ENCODE assay signal across 8 mouse cellular contexts in the genomic region with DNA sequence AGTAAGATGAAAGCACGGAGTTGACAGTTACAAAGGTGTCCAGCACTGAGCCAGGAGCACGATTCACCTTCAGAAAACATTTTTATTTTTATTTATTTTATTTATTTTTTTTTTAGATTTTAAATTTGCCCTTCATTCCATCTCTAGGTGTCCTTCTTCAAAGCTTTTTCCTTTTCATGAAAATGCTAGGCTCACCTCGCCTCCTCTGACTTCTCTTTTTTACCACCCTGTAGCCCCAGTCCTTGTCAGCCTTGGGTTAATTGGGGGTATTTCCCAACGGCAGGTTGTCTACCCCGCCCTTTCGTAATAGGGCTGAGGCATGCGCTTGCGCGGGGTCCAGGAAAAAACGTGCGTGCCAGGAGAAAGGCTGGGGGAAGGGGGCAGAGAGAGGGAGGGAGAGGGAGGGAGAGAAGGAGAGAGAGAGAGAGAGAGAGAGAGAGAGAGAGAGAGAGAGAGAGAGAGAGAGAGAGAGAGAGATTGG. TPM values are rescaled to one million over a fixed set of nuclear protein-coding genes. Genes with fewer than 3 reads are reported as not detected.
DNase-seq lines count a peak whose midpoint lies in the region; ATAC-seq lines count a peak whose summit lies in the region.

No protein-coding gene starts in this region.

- H3K27me3 ChIP-seq in intestine, embryonic 15.5 days (replicated peaks) = peaks cover 25% of the 10 kb centered on the region
- peaks cover 13% of the 10 kb centered on the region for H3K27me3 ChIP-seq in neural tube, embryonic 14.5 days (ENCODE audit: control insufficient read depth, insufficient read depth, low read length)

- intact Hi-C loops in heart, postnatal 36 days (cut with DNase I) = no loop called here

- peak overlapping the region; percentile 65 for H3K4me2 ChIP-seq in intestine, embryonic 15.5 days (replicated peaks)
- H3K4me2 ChIP-seq in neural tube, embryonic 14.5 days (ENCODE audit: low read depth, low read length) = peak overlapping the region; percentile 58

- no peak for ATAC-seq in intestine, embryonic 15.5 days
- ATAC-seq in neural tube, embryonic 14.5 days (ENCODE audit: low read depth) = no peak

- no peaks in the 10 kb centered on the region for H3K9me3 ChIP-seq in intestine, embryonic 15.5 days
- H3K9me3 ChIP-seq in neural tube, embryonic 14.5 days (ENCODE audit: control insufficient read depth, low read length) = no peaks in the 10 kb centered on the region

- no peak overlapping the region for H3K27ac ChIP-seq in intestine, embryonic 15.5 days
- no peak overlapping the region for H3K27ac ChIP-seq in neural tube, embryonic 14.5 days (ENCODE audit: low read depth, low read length)

- H3K4me3 ChIP-seq in intestine, embryonic 15.5 days (replicated peaks) = peak overlapping the region; percentile 28
- peak overlapping the region; percentile 36 for H3K4me3 ChIP-seq in neural tube, embryonic 14.5 days (ENCODE audit: low read depth, low read length)

- DNase-seq in heart, adult 11 months = peak; percentile 91
- DNase-seq in heart, postnatal 36 days = no peak
- DNase-seq in right cerebral cortex, postnatal 14 days = peak; percentile 62
- DNase-seq in right cerebral cortex, postnatal 4 days = no peak
- DNase-seq in adrenal gland, postnatal 25 days = no peak
- no peak for DNase-seq in kidney, adult 18-20 months

- 0 out of 2 replicates have a peak overlapping the region, but pooled peaks have one; percentile 18 for H3K9ac ChIP-seq in intestine, embryonic 15.5 days
- H3K9ac ChIP-seq in neural tube, embryonic 14.5 days (replicated peaks; ENCODE audit: low read depth, low read length) = peak overlapping the region; percentile 54; the same call in 1 of the 2 replicates

- peaks cover 47% of the 10 kb centered on the region for H3K4me1 ChIP-seq in intestine, embryonic 15.5 days (replicated peaks)
- peaks cover 39% of the 10 kb centered on the region; the same call in 1 of the 2 replicates for H3K4me1 ChIP-seq in neural tube, embryonic 14.5 days (ENCODE audit: control insufficient read depth, insufficient read depth, low read length)

- no peaks in the 10 kb centered on the region for H3K36me3 ChIP-seq in intestine, embryonic 15.5 days
- H3K36me3 ChIP-seq in neural tube, embryonic 14.5 days (ENCODE audit: control insufficient read depth, insufficient read depth, low read length) = no peaks in the 10 kb centered on the region

- WGBS in intestine, embryonic 15.5 days = 10% methylated on average over 11 of the region's 11 CpGs
- WGBS in neural tube, embryonic 14.5 days = 8% methylated on average over 11 of the region's 11 CpGs

RNA-seq across cellular contexts. Expression of a gene that starts 0.4 kb away (rescaled TPM):
- total RNA-seq in heart, postnatal 36 days (2021) = under 1 TPM in 1 of 2 experiments, not detected in 1; 0.24 TPM
- polyA plus RNA-seq in intestine, embryonic 15.5 days (2015; fragmentation: Nextera tagmentation; extraction: Ambion mirVana) = 0.25 and 0.36 TPM in 2 replicates
- polyA plus RNA-seq in neural tube, embryonic 14.5 days (2014; fragmentation: Nextera tagmentation; extraction: Ambion mirVana) = 0.12 and 0.30 TPM in 2 replicates
- total RNA-seq in adrenal gland, postnatal 25 days (2021) = 0.18 TPM in 1 of 2 replicates, not detected in the other

RNA-seq across cellular contexts. Expression of a gene that starts 4.5 kb away (rescaled TPM):
- 10 to 100 TPM; 25.0 to 27.7 TPM for total RNA-seq in heart, postnatal 36 days (2021)
- 11.1 and 12.7 TPM in 2 replicates for polyA plus RNA-seq in intestine, embryonic 15.5 days (2015; fragmentation: Nextera tagmentation; extraction: Ambion mirVana)
- polyA plus RNA-seq in neural tube, embryonic 14.5 days (2014; fragmentation: Nextera tagmentation; extraction: Ambion mirVana) = 7.2 and 10.5 TPM in 2 replicates
- total RNA-seq in adrenal gland, postnatal 25 days (2021) = 31.1 and 36.4 TPM in 2 replicates

RNA-seq across cellular contexts. Expression of a gene that starts 5.4 kb away (rescaled TPM):
- total RNA-seq in heart, postnatal 36 days (2021) = 1 to 10 TPM; 1.5 to 1.7 TPM
- 0.82 and 1.0 TPM in 2 replicates for polyA plus RNA-seq in intestine, embryonic 15.5 days (2015; fragmentation: Nextera tagmentation; extraction: Ambion mirVana)
- 7.5 and 8.3 TPM in 2 replicates for polyA plus RNA-seq in neural tube, embryonic 14.5 days (2014; fragmentation: Nextera tagmentation; extraction: Ambion mirVana)
- total RNA-seq in adrenal gland, postnatal 25 days (2021) = 6.6 and 9.1 TPM in 2 replicates

RNA-seq across cellular contexts. Expression of a gene that starts 20.0 kb away (rescaled TPM):
- 1 to 10 TPM; 3.7 to 3.9 TPM for total RNA-seq in heart, postnatal 36 days (2021)
- 4.4 and 4.8 TPM in 2 replicates for polyA plus RNA-seq in intestine, embryonic 15.5 days (2015; fragmentation: Nextera tagmentation; extraction: Ambion mirVana)
- 48.5 and 62.6 TPM in 2 replicates for polyA plus RNA-seq in neural tube, embryonic 14.5 days (2014; fragmentation: Nextera tagmentation; extraction: Ambion mirVana)
- 5.7 and 6.4 TPM in 2 replicates for total RNA-seq in adrenal gland, postnatal 25 days (2021)

RNA-seq across cellular contexts. Expression of a gene that starts 50.6 kb away (rescaled TPM):
- 10 to 100 TPM; 34.8 to 36.7 TPM for total RNA-seq in heart, postnatal 36 days (2021)
- 16.0 and 16.3 TPM in 2 replicates for polyA plus RNA-seq in intestine, embryonic 15.5 days (2015; fragmentation: Nextera tagmentation; extraction: Ambion mirVana)
- polyA plus RNA-seq in neural tube, embryonic 14.5 days (2014; fragmentation: Nextera tagmentation; extraction: Ambion mirVana) = 28.4 and 30.7 TPM in 2 replicates
- total RNA-seq in adrenal gland, postnatal 25 days (2021) = 37.3 and 49.6 TPM in 2 replicates

Comparison
In these comparisons a context has a peak if more than half of its experiments do, and no peak if none do; other contexts are left out.
1. DNase-seq: peak in heart, adult 11 months (single experiment) and right cerebral cortex, postnatal 14 days (single experiment); none in heart, postnatal 36 days (0 of 2), right cerebral cortex, postnatal 4 days (single experiment), adrenal gland, postnatal 25 days (single experiment) and kidney, adult 18-20 months (single experiment).